Mouse (Mus musculus): Measurements from ENCODE around the gene Gm595.

- no peak for TF ChIP-seq CTCF (IDR thresholded peaks at IDR 0.05; ENCODE audit: insufficient read depth, low read depth, low read length)
- no peak for TF ChIP-seq POLR2A (IDR thresholded peaks at IDR 0.05; ENCODE audit: insufficient read depth, low read depth, low read length)
These were observed 16.4 kb upstream of the Gm595 start for GRCm38 (mm10) chrX:48893946-48894345.

All from olfactory bulb, adult 2 months (tissue).